Mouse (Mus musculus) spleen, adult 12 weeks (tissue): ENCODE measurements around the gene Rprd1b.

Source experiments
- DNase-seq: peaks from one replicate; pipeline ENCODE4 v3.0.0; 2022; ENCODE audit warnings: low spot score

The Rprd1b gene

GRCm38 (mm10) chr2:158122814-158123213 is 94.5 kb downstream of the Rprd1b start:
- DNase-seq = no peak

- no peak for DNase-seq
Observed at GRCm38 (mm10) chr2:158127245-158127644, 98.9 kb downstream of the Rprd1b start.

GRCm38 (mm10) chr2:158127872-158128271 is 99.6 kb downstream of the Rprd1b start:
- no peak for DNase-seq

- DNase-seq = no peak
Observed at GRCm38 (mm10) chr2:158128461-158129130, 100.3 kb downstream of the Rprd1b start.

GRCm38 (mm10) chr2:158129291-158130002 is 101.2 kb downstream of the Rprd1b start:
- DNase-seq = no peak

GRCm38 (mm10) chr2:158130391-158130986 is 102.2 kb downstream of the Rprd1b start:
- no peak for DNase-seq

GRCm38 (mm10) chr2:158131197-158131835 is 103.0 kb downstream of the Rprd1b start:
- no peak for DNase-seq

- DNase-seq = no peak
Observed at GRCm38 (mm10) chr2:158132320-158132719, 104.0 kb downstream of the Rprd1b start.

- no peak for DNase-seq
Observed at GRCm38 (mm10) chr2:158133050-158133449, 104.8 kb downstream of the Rprd1b start.

- DNase-seq = no peak
Observed at GRCm38 (mm10) chr2:158136205-158136604, 107.9 kb downstream of the Rprd1b start.

GRCm38 (mm10) chr2:158137771-158138170 is 109.5 kb downstream of the Rprd1b start:
- DNase-seq = no peak

GRCm38 (mm10) chr2:158138778-158139177 is 110.5 kb downstream of the Rprd1b start:
- DNase-seq = no peak

- no peak for DNase-seq
Observed at GRCm38 (mm10) chr2:158139628-158140027, 111.3 kb downstream of the Rprd1b start.

GRCm38 (mm10) chr2:158140664-158141063 is 112.4 kb downstream of the Rprd1b start:
- no peak for DNase-seq

GRCm38 (mm10) chr2:158141271-158141670 is 113.0 kb downstream of the Rprd1b start:
- DNase-seq = no peak

GRCm38 (mm10) chr2:158141690-158142440 is 113.6 kb downstream of the Rprd1b start:
- DNase-seq = peak; percentile 68

GRCm38 (mm10) chr2:158142981-158143380 is 114.7 kb downstream of the Rprd1b start:
- DNase-seq = no peak

GRCm38 (mm10) chr2:158143816-158144215 is 115.5 kb downstream of the Rprd1b start:
- DNase-seq = no peak

GRCm38 (mm10) chr2:158144263-158144662 is 116.0 kb downstream of the Rprd1b start:
- no peak for DNase-seq

- DNase-seq = no peak
Observed at GRCm38 (mm10) chr2:158144750-158145527, 116.6 kb downstream of the Rprd1b start.

- DNase-seq = no peak
Observed at GRCm38 (mm10) chr2:158145528-158146065, 117.3 kb downstream of the Rprd1b start.
